Mouse (Mus musculus): ENCODE measurements around the gene Chchd1.

Chchd1 gene

GRCm38 (mm10) chr14:20702741-20703381, at the start of gene Chchd1:
Gene Chchd1, plus strand, starts transcription at chr14:20703006.
- DNase-seq (ENCODE audit: low spot score in 2 of 2): peak; percentile 75 to 88

GRCm38 (mm10) chr14:20654690-20655421, 48.0 kb upstream of the Chchd1 start:
- no peak for DNase-seq (ENCODE audit: low spot score in 2 of 2)

- DNase-seq (ENCODE audit: low spot score in 2 of 2): no peak
Measured at GRCm38 (mm10) chr14:20655731-20656130, 47.1 kb upstream of the Chchd1 start.

GRCm38 (mm10) chr14:20656361-20656760, 46.4 kb upstream of the Chchd1 start, which contains the start of gene Myoz1:
Gene Myoz1, minus strand, starts transcription at chr14:20656540.
- no peak for DNase-seq (ENCODE audit: low spot score in 2 of 2)

DNA sequence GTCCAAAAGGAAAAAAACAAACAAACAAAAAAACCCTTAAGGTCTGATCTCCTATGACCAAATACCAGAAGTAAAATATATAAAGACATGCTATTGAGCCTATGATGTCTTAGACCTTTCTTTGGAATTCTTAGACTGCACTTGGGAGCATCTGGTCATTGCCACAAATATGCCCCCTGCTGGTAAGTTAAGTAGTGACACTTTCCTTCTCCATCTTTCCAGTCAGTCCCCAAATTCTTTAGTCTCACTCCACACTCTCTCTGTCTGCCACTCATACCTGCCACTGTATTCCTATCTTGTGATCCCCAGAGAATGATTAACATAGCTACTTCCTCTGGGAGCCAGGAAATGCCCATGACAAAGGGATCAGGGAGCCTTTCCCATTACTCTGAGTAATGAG, 44.5 kb upstream of the Chchd1 start:
- DNase-seq (ENCODE audit: low spot score in 2 of 2): no peak

- no peak for DNase-seq (ENCODE audit: low spot score in 2 of 2)
Measured at GRCm38 (mm10) chr14:20658902-20659301, 43.9 kb upstream of the Chchd1 start.

GRCm38 (mm10) chr14:20659687-20660086, 43.1 kb upstream of the Chchd1 start:
- DNase-seq (ENCODE audit: low spot score in 2 of 2): no peak

GRCm38 (mm10) chr14:20660827-20661660, 41.8 kb upstream of the Chchd1 start:
- peak; percentile 90 to 91 for DNase-seq (ENCODE audit: low spot score in 2 of 2)

DNA sequence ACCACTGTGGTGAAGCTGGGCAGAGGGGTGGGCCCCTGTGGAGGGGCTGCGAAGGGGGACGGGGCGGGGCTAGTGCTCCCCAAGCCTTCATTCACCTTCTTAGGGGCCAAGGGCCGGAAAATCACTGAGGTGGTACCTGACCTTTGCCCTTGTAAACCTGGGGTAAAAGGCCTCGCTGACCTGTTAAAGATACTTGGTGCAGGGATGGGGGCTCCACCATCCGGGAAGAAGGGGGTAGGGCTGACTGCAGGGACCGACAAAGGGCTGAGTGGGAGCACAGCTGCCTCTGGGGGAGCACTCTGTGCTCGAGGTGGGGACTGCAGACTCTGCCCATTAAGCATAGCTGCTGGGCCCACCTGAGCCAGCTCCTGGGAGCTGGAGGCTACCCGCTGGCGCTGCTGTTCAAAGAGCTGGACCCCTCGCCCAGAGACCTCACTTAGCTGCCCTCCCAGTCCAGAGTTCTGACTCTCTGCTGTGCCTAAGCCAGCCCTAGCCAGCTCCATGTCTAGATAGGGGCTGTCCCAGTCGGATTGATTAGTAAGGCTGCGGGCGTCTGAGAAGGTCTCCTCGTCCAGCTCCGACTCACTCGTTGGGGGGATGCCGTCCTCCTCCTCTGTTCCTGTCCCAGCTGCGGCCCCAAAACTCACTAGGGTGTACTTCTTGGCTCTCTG, 41.0 kb upstream of the Chchd1 start:
- DNase-seq (ENCODE audit: low spot score in 2 of 2): no peak

- no peak for DNase-seq (ENCODE audit: low spot score in 2 of 2)
Measured at GRCm38 (mm10) chr14:20662740-20663139, 40.1 kb upstream of the Chchd1 start.

- DNase-seq (ENCODE audit: low spot score in 2 of 2): no peak
Measured at GRCm38 (mm10) chr14:20663601-20664000, 39.2 kb upstream of the Chchd1 start.

GRCm38 (mm10) chr14:20664436-20664835, 38.4 kb upstream of the Chchd1 start:
- no peak for DNase-seq (ENCODE audit: low spot score in 2 of 2)

GRCm38 (mm10) chr14:20667469-20667868, 35.3 kb upstream of the Chchd1 start:
- DNase-seq (ENCODE audit: low spot score in 2 of 2): no peak

DNA sequence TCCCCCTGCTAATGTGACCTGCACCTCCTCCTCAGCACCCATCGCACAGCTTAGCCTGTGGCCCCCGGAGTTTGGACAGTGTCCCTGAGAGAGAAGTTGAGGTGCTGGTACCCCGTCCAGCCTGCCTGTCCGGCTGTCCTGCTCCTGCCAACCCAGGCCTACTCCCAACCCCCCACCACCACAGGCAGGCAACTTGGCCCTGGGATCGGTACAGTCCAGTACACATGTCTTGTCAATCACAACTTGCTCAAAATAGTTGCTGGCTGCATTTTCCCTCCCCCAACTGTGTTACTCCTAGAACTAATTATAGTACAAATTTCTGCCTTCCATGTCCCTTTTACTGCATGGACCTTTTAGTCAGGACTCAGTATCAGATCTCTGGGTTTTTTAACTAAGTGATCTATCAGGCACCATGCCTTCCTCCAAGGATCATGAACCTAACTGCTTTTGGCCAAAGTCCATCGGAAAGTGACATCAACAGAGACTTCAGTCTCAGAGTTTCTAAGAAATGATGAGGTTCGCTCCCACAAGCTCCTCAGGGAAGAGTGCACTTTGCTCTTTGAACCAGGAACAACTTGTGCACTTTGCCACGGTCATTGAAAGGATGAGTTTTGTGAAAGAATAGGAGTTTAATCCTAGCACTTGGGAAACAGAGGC, 34.5 kb upstream of the Chchd1 start, which contains the start of gene Synpo2l:
Gene Synpo2l, minus strand, starts transcription at position 201 of the 657 bp plus-strand sequence.
- DNase-seq (ENCODE audit: low spot score in 2 of 2): no peak

GRCm38 (mm10) chr14:20672990-20673389, 29.8 kb upstream of the Chchd1 start:
- no peak for DNase-seq (ENCODE audit: low spot score in 2 of 2)

- DNase-seq (ENCODE audit: low spot score in 2 of 2): peak in 1 of 2 experiments; percentile 44
Measured at GRCm38 (mm10) chr14:20673735-20674063, 29.1 kb upstream of the Chchd1 start.

DNA sequence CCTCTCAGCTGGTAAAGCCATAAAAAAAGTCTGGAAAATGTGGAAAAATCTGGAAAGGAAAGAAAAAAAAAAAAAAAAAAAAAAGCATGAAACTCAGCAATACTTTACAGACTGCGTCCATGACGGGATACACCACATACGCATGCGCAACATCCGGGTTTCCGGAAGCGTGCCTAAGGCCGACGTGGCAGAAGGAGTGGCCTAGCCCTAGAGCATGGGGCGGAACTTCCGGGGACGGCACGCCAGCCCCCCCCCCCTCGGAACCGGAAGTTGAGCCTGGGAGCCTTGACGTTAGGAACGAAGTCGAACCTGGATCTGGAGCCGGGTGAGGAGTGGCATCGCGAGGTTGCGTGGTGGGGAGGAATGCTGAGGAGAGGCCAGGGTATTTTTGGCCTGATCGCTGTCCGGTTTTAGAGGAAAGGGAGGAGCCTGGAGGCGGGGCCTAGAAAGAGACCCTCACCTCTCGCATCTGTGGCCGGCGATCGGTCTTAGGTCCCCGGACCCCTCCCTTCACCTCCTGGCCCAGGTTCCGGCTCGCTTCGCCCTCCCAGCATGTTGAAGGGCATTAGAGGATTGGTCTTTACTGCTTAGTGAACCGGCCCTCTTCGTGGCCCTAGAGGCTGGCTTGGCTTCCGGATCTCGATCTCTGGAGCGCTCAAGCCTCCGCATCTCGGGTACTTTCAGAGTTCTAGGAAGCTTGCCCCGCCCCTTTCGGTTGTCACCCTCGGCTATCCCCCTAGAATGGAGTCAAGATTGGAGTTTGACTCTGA, 28.6 kb upstream of the Chchd1 start, which contains the start of gene Sec24c:
Gene Sec24c, plus strand, starts transcription at position 245 of the 770 bp plus-strand sequence.
- peak; percentile 93 to 97 for DNase-seq (ENCODE audit: low spot score in 2 of 2)

DNA sequence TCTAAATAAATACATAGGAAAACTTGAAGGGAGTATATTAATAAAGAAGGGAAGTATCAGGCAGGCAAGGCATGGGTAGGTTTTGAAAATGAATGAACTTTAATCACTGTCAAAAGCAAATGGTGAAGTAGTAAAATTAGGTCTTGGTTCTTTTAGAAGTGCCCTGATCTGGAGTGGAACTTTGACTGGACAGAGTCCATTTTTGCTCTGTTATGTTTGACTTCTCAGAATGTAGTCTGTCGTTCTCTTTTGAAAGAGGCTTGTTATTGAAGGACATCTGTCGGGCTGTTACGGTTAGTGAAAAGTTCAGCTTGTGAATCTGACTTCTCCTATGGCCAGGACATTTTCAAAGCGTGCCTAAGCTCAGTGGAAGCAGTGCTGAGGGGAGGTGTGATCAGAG, 24.9 kb upstream of the Chchd1 start:
- DNase-seq (ENCODE audit: low spot score in 2 of 2): no peak

- no peak for DNase-seq (ENCODE audit: low spot score in 2 of 2)
Measured at GRCm38 (mm10) chr14:20681742-20682141, 21.1 kb upstream of the Chchd1 start.

DNA sequence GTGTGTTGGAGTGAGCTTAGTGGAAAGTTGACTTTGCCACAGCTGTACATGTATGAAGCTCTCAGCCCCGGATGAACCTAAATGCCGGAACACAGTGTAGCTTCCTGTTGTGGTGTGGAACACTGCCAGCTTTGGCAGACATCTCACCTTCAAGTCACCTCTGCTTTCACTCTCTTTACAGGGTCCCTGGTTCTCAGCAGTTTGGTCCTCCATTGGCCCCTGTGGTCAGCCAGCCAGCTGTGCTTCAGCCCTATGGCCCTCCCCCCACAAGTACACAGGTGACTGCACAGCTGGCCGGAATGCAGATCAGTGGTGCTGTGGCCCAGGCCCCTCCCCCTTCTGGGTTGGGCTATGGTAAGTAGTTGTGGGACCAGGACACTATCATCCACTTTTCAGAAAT, 20.3 kb upstream of the Chchd1 start:
- DNase-seq (ENCODE audit: low spot score in 2 of 2): no peak

Measured in frontal cortex, postnatal 10 days (tissue).